Mouse (Mus musculus) adrenal gland, postnatal 36 days (tissue): ENCODE measurements at regions not wholly inside any gene's neighbourhood (a gene's known extent, or its start where the extent isn't known, plus 50 kb on each side); places are given as distances from the start of the nearest gene placed in this dataset.
A peak's percentile ranks its signal among the peaks of the same experiment; 100 is the strongest.

Source experiments
- DNase-seq, 2 experiments: peaks; one replicate each; pipeline ENCODE4 v3.0.0; 2021; ENCODE audit warnings: mixed read lengths in 1 of 2

DNA sequence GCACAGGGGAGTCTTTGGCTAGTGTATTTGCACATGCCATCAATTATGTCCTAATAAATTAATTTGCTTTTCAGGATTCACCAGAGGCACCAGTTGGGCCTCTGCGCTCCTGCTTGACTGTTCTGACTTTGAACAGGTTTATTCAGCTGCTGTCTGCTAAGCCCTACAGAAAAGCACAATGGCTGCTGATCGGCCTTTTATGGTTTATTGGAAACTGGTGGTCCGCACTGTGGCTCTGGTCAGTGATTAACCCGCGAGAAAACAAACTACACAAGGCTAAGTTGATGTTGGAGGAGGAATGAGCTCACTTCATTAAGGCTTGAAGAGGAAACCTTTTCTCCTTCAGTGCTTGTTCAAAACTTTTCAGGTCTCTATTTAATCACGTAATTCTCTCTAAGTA is 208.4 kb upstream of the Gpr101 start:
- DNase-seq: no peak

DNA sequence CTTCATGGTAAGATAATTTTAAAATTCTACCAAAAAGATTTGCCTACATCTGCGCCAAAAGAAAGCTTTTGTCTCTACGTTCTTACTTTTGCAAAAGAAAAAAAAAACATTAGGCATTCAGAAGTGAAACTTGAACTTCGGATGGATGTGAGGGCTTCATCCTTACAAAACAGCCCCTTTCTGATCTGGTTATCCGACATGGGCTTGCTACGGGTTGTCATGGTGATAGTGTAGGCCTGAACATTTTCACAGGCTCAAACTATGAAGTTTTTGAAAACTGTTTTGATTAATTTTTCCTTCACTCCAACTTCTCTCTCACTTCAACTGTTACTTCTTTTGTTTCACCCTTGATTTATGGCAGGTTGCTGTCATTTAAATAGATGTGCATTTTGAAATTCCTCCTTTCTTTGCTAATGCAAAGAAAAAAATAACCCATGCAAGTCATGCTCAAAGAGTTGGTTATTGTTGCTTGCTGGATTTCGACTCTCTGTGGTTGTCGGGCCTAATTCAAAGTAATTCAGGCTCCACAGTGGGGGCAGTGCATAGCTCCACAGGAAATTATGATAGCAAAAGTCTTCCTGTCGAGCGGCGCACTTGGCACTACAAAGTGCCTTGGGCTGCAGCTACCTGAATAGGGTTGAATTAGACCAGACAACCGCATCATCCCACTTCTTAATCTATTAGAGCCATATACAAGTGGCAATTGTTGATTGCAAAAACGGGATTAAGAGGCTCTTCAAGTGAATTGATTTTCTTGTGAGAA is 205.7 kb upstream of the Gpr101 start:
- DNase-seq: no peak

DNA sequence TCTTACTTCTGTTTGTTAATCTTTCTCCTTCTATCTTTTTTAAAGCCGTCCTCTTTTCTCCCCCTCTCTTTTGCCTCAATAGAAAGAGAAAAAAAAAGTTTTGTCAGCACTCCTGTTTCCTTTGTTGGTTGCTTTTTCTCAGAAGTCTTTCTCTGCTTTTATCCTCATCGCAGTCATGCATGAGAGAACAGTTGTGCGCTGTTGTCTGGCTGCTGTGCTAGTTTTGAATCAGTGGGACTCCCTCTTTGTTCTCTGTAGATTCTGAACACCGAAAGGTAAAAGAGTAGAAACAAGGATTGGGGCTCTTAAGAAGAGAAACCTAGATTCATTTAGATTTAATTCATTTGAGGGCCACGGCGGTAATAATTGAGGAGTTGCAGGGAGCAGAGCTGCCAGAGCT is 204.9 kb upstream of the Gpr101 start:
- no peak for DNase-seq

DNA sequence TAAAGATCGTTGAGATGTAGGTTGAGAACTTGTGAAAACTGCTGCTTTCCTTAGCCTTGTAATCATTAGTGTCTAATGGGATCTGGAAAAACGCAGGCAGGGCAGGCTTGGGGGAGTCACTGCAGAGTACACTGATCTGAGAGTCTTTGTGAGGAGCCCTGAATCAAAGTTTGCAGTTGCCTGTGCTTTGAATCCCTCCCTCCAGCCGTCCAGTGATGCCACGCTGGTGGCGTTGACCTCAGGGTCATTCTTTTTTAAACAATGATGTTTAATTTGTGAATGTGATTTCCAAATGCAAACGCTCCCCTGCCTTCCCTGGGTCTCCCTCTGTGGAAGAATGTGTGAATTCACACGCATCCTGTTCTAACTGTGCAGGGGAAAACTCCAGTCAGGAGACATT is 204.4 kb upstream of the Gpr101 start:
- DNase-seq: no peak

DNA sequence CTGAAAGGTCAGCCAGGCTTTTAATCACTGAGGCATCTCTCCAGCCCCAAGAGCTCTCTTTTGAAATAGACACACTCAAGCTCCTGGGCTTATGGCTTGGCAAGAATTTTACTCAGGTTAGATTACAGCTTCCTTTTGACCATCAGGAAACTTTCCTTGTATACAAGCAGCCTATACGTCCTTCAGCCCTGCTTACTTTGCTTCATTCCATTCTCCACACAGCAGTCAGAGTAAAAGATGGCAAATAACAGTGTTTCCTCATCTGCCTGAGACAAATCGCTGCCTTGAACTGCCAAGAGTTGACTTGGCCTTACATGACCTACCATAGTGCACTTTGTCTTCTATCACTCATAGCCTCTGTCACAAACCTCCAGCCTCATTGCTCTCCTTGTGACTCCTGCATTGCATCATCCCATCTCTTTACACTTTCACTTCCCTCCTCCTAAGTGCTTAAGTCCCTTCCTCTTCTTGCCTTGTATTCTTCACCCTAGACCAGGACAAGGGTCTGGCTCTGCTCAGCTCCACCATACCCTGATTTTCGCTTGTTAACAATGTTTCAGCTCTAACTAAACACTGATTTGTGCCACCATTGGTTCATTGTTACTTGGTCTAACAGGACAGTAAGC is 203.2 kb upstream of the Gpr101 start:
- DNase-seq: peak; percentile 5 to 10

DNA sequence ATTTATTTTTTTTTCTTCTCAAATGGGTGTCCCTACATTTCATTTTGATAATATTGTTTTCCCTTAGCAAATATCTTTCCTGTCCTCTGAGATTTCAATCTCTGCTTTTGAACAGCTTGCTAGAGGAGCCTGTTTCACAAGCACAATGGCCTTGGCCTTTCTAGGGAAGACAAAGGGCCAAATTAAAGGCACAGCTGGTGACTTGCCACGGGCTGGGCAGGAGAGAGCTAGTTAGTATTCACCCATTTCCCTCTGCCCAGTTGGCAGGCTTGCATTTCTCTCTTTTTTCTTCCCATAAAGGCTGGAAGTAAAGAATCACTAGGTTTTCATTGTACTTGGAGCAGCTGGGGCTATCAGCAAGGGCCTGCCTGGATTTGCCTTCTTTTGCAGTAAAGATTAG is 188.9 kb upstream of the Gpr101 start:
- DNase-seq: peak; percentile 61 to 65

DNA sequence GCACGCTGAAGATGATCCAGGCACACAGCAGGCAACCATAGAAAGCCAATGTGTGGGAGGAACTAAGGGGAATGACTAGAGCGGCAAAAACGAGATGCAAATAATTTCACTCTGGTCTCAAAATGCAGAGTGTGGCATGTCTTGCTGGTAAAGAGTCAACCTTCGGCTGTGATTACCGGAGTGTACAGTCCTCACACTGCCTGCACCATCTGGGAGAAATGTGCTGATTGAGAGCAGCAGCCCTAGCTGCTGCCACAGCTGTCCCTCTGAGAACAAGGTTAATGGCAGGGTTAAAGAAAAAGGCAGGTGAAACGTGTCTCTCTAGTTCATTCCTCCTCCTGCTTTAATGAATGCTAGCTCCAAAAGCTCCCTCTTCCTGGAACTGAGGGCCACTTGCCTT is 173.2 kb upstream of the Gpr101 start:
- DNase-seq: no peak

DNA sequence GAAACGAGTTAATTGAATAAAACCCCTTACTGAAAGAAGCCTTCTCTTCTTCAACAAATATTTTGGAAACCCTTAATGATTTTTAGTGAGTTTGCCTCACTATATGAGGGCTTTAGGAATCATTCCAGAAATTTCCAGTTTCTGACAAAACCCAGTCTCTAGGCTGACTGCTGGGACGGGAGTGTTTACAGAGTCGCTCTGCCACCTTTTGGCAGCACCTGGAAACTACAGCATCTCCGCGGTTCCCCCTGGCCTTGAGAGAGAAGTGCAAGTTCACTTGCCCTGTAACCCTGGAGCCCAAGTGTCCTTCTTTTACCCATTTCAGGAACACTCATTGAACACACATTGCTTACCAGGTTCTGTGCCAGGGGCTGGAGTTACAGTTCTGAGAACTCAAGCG is 171.4 kb upstream of the Gpr101 start:
- peak; percentile 44 to 45 for DNase-seq

DNA sequence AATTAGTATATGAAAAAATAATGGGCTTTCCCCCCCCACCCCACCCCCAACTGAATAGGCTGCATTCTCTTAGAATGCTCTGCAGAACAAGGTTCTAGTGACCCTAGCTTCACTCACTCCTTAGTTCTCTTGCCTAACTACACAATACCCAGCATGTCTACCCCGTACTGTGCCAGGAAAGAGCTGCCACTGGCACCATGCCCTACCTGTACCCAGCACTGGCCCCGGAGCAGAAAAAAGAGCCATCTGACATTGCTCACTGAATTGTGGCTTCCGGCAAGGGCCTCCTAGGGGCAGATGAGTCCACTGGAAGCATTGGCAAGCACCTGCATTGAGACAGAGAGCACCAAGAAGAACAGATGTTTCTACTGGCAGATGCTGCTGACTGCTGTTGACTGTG is 156.0 kb upstream of the Gpr101 start:
- no peak for DNase-seq

DNA sequence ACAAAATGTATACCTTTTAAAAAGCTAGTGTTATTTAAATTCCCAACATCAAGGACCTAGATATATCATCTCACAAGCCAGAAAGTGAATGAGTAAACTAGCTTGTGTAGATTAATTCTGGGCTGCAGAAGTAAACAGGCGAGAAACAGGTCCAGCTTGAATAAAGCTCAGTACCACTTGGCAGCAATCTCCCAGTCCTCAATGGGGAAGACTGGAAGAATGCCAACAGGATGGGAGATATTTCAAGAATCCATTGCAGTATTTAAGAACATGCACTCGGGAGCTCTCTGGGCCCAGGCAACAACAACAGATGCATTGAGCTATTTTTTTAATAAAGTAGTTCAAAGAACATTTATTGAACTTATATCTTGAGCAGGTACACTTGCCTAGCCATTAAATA is 152.5 kb upstream of the Gpr101 start:
- DNase-seq: no peak

DNA sequence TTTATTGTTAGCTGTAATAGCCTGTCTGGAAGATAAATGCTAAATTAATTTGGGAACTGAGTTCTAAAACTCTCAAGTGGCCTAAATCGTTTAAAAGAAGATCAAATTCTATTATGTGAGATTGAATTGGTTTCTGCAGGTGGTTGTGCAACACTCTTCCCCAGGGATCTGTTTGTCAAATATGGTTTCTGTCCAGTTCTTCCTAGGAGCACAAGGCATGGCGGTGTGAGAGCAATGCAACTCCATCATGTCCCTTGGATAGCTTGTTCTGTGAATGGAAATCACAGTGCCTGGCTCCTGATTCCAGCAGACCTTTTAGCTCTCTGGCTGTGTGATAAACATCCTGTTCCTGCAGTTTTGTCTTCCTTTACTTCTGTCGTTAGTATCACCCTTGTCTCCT is 151.9 kb upstream of the Gpr101 start:
- DNase-seq: no peak
